Mouse (Mus musculus): ENCODE measurements around the gene Sfxn3. TPM values are rescaled to one million over a fixed set of nuclear protein-coding genes. Genes with fewer than 3 reads are reported as not detected.

Gene Sfxn3
- polyA plus RNA-seq, 1 experiment from 2014 or later, result 26.7 TPM

- no peak overlapping the region for H3K4me3 ChIP-seq (ENCODE audit: low read depth, low read length)
- no peak overlapping the region for H3K9ac ChIP-seq (ENCODE audit: low read length)
- H3K27ac ChIP-seq (replicated peaks), result no peak overlapping the region
- no peaks in the 10 kb centered on the region for H3K9me3 ChIP-seq (ENCODE audit: control insufficient read depth, low read length)
- 84% methylated on average over 7 of the region's 7 CpGs for WGBS
- ATAC-seq (ENCODE audit: low FRiP score, low TSS enrichment) (no peak), DNase-seq (ENCODE audit: low spot score) (no peak)
- H3K36me3 ChIP-seq (ENCODE audit: control insufficient read depth, insufficient read depth, low read length), result no peaks in the 10 kb centered on the region
- no peaks in the 10 kb centered on the region for H3K4me1 ChIP-seq (replicated peaks; ENCODE audit: control insufficient read depth, insufficient read depth)
- H3K27me3 ChIP-seq (ENCODE audit: control insufficient read depth, insufficient read depth, low read length), result peaks cover 3% of the 10 kb centered on the region; the same call in 1 of the 2 replicates
- no peak for TF ChIP-seq EP300 (optimal IDR thresholded peaks at IDR 0.05)
- TF ChIP-seq CTCF (IDR thresholded peaks at IDR 0.05; ENCODE audit: low read depth), result no peak
- no peak overlapping the region for H3K4me2 ChIP-seq (replicated peaks; ENCODE audit: low read depth)
Measured at GRCm38 (mm10) chr19:45067758-45068510, 20.6 kb downstream of the Sfxn3 start.

GRCm38 (mm10) chr19:45073871-45074542, 26.7 kb downstream of the Sfxn3 start:
- TF ChIP-seq CTCF (IDR thresholded peaks at IDR 0.05; ENCODE audit: low read depth), result peak; percentile 84
- TF ChIP-seq EP300 (optimal IDR thresholded peaks at IDR 0.05), result no peak
- Histone ChIP-seq H3K9ac (ENCODE audit: low read length) (peak overlapping the region; percentile 94), H3K4me2 (replicated peaks; ENCODE audit: low read depth) (peak overlapping the region; percentile 95), H3K27me3 (ENCODE audit: control insufficient read depth, insufficient read depth, low read length) (peaks cover 14% of the 10 kb centered on the region; the same call in 1 of the 2 replicates), H3K36me3 (ENCODE audit: control insufficient read depth, insufficient read depth, low read length) (no peaks in the 10 kb centered on the region), H3K4me3 (ENCODE audit: low read depth, low read length) (peak overlapping the region; percentile 75), H3K27ac (replicated peaks) (peak overlapping the region; percentile 98), H3K9me3 (ENCODE audit: control insufficient read depth, low read length) (no peaks in the 10 kb centered on the region), H3K4me1 (replicated peaks; ENCODE audit: control insufficient read depth, insufficient read depth) (peaks cover 10% of the 10 kb centered on the region)
- 6% methylated on average over 20 of the region's 20 CpGs for WGBS
- ATAC-seq (ENCODE audit: low FRiP score, low TSS enrichment), result peak; percentile 36; the same call in 1 of the 2 replicates
- peak; percentile 89 for DNase-seq (ENCODE audit: low spot score)

GRCm38 (mm10) chr19:45074580-45075322, 27.4 kb downstream of the Sfxn3 start, which contains the start of gene Kazald1:
TSS of gene Kazald1 (plus strand) at chr19:45075241.
- H3K4me1 ChIP-seq (replicated peaks; ENCODE audit: control insufficient read depth, insufficient read depth), result peaks cover 11% of the 10 kb centered on the region
- DNase-seq (ENCODE audit: low spot score) (peak; percentile 92), ATAC-seq (ENCODE audit: low FRiP score, low TSS enrichment) (peak; percentile 81)
- H3K27ac ChIP-seq (replicated peaks), result peak within 1 kb of the TSS; percentile 98
- H3K9me3 ChIP-seq (ENCODE audit: control insufficient read depth, low read length), result no peaks in the 10 kb centered on the region
- no peaks in the 10 kb centered on the region for H3K36me3 ChIP-seq (ENCODE audit: control insufficient read depth, insufficient read depth, low read length)
- peak within 1 kb of the TSS; percentile 94 for H3K9ac ChIP-seq (ENCODE audit: low read length)
- under 1% methylated on average over 45 of the region's 45 CpGs for WGBS
- peak within 1 kb of the TSS; percentile 95 for H3K4me2 ChIP-seq (replicated peaks; ENCODE audit: low read depth)
- TF ChIP-seq EP300 (optimal IDR thresholded peaks at IDR 0.05) (peak; percentile 99), CTCF (IDR thresholded peaks at IDR 0.05; ENCODE audit: low read depth) (no peak)
- H3K27me3 ChIP-seq (ENCODE audit: control insufficient read depth, insufficient read depth, low read length), result peaks cover 14% of the 10 kb centered on the region; the same call in 1 of the 2 replicates
- peak within 1 kb of the TSS; percentile 75 for H3K4me3 ChIP-seq (ENCODE audit: low read depth, low read length)

GRCm38 (mm10) chr19:45075323-45076035, 28.2 kb downstream of the Sfxn3 start:
- H3K4me3 ChIP-seq (ENCODE audit: low read depth, low read length), result peak overlapping the region; percentile 75
- WGBS, result 1% methylated on average over 32 of the region's 32 CpGs
- no peaks in the 10 kb centered on the region for H3K36me3 ChIP-seq (ENCODE audit: control insufficient read depth, insufficient read depth, low read length)
- H3K27ac ChIP-seq (replicated peaks), result peak overlapping the region; percentile 98
- H3K9ac ChIP-seq (ENCODE audit: low read length), result peak overlapping the region; percentile 94
- ATAC-seq (ENCODE audit: low FRiP score, low TSS enrichment) (peak; percentile 33), DNase-seq (ENCODE audit: low spot score) (no peak)
- H3K27me3 ChIP-seq (ENCODE audit: control insufficient read depth, insufficient read depth, low read length), result peaks cover 14% of the 10 kb centered on the region; the same call in 1 of the 2 replicates
- H3K4me2 ChIP-seq (replicated peaks; ENCODE audit: low read depth), result peak overlapping the region; percentile 95
- H3K9me3 ChIP-seq (ENCODE audit: control insufficient read depth, low read length), result no peaks in the 10 kb centered on the region
- TF ChIP-seq EP300 (optimal IDR thresholded peaks at IDR 0.05) (no peak), CTCF (IDR thresholded peaks at IDR 0.05; ENCODE audit: low read depth) (peak; percentile 21; the same call in 1 of the 2 replicates)
- peaks cover 17% of the 10 kb centered on the region for H3K4me1 ChIP-seq (replicated peaks; ENCODE audit: control insufficient read depth, insufficient read depth)

GRCm38 (mm10) chr19:45076036-45076575, 28.8 kb downstream of the Sfxn3 start:
- no peak for ATAC-seq (ENCODE audit: low FRiP score, low TSS enrichment)
- 21% methylated on average over 17 of the region's 17 CpGs for WGBS
- peak overlapping the region; percentile 75 for H3K4me3 ChIP-seq (ENCODE audit: low read depth, low read length)
- H3K4me1 ChIP-seq (replicated peaks; ENCODE audit: control insufficient read depth, insufficient read depth), result peaks cover 17% of the 10 kb centered on the region
- no peaks in the 10 kb centered on the region for H3K36me3 ChIP-seq (ENCODE audit: control insufficient read depth, insufficient read depth, low read length)
- no peak overlapping the region for H3K27ac ChIP-seq (replicated peaks)
- peaks cover 14% of the 10 kb centered on the region; the same call in 1 of the 2 replicates for H3K27me3 ChIP-seq (ENCODE audit: control insufficient read depth, insufficient read depth, low read length)
- no peak for DNase-seq (ENCODE audit: low spot score)
- 0 out of 2 replicates have a peak overlapping the region, but pooled peaks have one; percentile 48 for H3K9ac ChIP-seq (ENCODE audit: low read length)
- peak overlapping the region; percentile 95 for H3K4me2 ChIP-seq (replicated peaks; ENCODE audit: low read depth)
- no peaks in the 10 kb centered on the region for H3K9me3 ChIP-seq (ENCODE audit: control insufficient read depth, low read length)
- TF ChIP-seq EP300 (optimal IDR thresholded peaks at IDR 0.05), result no peak
- no peak for TF ChIP-seq CTCF (IDR thresholded peaks at IDR 0.05; ENCODE audit: low read depth)
